Mouse (Mus musculus): ENCODE data around the gene A1cf.

Gene A1cf

DNA sequence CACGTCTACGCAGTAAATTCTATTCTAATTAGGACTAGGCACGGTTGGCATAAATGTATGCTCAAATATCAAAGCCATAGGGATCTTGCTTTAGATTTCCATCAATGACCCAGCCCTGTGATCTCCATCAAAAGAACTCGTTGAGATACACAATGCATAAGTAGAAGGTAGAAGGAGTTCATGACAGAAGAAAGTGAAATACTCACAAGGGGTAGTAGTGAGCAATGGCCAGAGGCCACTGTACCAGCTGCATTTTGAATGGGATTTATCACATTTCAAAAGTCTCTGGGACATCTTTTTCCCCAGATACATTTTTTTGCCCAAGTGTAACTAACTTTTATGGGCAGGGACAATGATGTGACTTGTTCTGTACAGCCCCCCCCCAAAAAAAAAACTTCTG, 85.7 kb downstream of the A1cf start:
- DNase-seq: no peak

DNA sequence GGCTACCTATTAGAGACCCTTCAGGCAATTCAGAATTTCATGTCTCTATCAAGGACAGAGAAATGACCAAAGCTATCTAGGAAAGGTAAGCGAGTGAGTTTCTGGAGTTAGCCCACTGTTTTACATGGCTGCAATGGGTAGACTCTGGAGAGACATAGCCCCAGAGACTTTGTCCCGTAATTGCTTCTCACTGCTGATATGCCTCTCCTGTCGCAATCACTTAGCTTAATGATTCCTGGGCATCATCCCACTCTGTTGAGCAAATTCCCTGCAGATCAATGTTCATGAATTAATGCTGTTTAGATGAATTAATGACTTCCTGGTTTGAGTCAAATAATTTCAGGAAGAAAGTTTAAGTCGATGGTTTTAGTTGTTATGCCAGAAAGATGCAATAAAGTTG, 86.1 kb downstream of the A1cf start:
- DNase-seq: no peak

DNA sequence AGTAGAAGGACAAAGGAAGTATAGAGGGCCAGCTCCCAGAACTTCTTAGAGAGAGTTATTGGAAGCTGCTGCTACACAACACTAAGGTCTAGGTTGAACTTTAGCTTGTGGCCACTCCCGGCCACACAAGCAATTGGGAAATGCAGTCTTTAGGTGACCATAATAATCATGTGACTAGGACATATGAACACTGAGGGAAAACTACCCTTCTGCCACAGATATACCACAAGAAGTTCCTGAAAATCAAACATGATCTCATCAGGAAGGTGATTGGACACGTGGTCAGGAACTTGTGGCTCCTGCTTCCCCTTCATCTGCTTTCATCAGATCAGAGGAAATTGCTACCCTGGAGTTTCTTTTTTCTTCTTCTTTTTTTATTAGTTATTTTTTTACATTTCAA, 87.8 kb downstream of the A1cf start:
- DNase-seq: no peak

DNA sequence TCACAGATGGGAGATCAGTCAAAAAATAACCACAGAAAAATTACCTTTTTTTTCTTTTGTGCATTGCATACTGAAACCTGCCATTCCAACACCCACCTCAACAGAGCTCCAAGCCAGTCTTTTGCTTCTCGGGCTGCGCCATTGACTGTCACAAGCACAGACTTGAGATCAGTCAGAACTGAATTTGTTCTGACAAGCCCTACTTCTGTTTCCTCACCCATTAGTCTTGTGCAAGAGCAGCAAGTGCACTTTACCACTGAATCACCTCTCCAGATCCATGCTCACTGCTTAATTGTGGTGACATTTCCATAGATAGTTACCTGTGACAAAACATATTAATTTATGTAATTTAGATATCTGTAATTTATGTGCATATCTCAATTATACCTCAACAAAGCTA, 91.9 kb downstream of the A1cf start:
- DNase-seq: no peak

- DNase-seq: no peak
Observed at GRCm38 (mm10) chr19:31963147-31963546, 94.6 kb downstream of the A1cf start.

- no peak for DNase-seq
Observed at GRCm38 (mm10) chr19:31967933-31968532, 99.5 kb downstream of the A1cf start.

DNA sequence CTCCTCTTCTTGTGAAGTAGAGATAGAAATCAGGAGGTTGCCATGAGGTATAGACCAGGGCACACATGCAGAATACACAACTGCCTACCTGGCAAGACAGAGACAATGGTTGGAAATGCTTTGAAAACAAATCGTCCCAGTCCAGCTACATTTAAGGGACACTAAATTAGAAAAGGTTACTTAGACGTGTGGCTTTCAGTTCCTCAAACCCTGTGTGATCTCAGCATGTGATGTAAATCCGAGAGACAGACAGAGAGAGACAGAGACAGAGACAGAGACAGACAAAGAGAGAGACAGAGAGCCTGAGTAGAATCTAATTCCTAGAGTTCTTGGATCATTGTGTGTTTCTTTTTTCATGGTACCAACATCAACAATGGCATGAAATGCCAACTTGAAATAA, 102.8 kb downstream of the A1cf start:
- no peak for DNase-seq

GRCm38 (mm10) chr19:31971998-31972397, 103.4 kb downstream of the A1cf start:
- DNase-seq: peak; percentile 77 to 88

- DNase-seq: peak; percentile 5 to 39
Observed at GRCm38 (mm10) chr19:31975882-31976281, 107.3 kb downstream of the A1cf start.

DNA sequence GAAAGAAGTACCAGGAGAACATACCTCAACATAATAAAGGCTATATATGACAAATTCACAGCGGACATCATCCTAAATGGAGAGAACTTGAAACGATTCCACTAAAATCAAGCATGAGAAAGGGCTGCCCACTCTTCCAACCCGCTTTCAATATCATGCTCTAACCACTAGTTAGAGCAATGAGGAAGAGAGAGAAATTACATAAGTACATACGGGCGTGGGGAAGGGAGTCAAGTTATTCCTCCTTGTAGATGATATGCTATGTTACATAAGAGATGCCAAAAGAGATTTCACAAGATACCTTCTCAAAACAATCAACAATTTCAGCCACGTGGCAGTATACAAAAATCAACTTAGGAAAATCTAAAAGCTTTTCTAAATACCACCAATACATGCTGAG, 122.5 kb downstream of the A1cf start:
- DNase-seq: no peak

DNA sequence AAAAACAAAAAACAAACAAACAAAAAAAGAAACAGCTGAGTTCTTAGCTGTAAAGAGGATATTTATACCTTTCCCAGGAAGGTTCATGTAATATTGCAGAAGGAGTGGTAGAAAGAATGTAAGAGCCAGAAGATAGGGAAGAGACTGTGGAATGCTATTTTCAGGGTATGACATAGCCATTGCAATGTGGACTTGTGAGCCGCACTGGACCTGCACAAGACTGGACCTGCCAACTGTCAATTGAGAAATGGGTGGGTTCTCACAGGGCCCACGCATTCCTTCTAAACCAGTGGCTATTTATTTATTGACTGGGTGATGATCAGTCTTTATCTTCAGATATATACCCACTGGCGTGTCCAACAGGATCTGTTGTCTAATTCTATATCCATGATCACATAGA, 128.4 kb downstream of the A1cf start:
- DNase-seq: no peak

All from kidney, postnatal 25 days (tissue).